Mouse (Mus musculus): ENCODE results near the gene Mettl1. TPM values are rescaled to one million over a fixed set of nuclear protein-coding genes. Genes with fewer than 3 reads are reported as not detected.

Mettl1 gene
- 20.2 TPM for total RNA-seq (2023)

GRCm38 (mm10) chr10:127041274-127041766, at the start of gene Mettl1, which contains the start of gene Eef1akmt3:
TSS of gene Mettl1 (plus strand) at chr10:127041414.
TSS of gene Eef1akmt3 (minus strand) at chr10:127041513.

GRCm38 (mm10) chr10:127000529-127000928, 40.7 kb upstream of the Mettl1 start, which contains the start of gene Avil:
TSS of gene Avil (plus strand) at chr10:127000709.

GRCm38 (mm10) chr10:127030336-127031296, 10.6 kb upstream of the Mettl1 start, which contains the start of gene Tsfm:
TSS of gene Tsfm (minus strand) at chr10:127030840.

GRCm38 (mm10) chr10:127047954-127048353, 6.7 kb downstream of the Mettl1 start, which contains the start of gene Cyp27b1:
TSS of gene Cyp27b1 (plus strand) at chr10:127048250.

GRCm38 (mm10) chr10:127059968-127060916, 19.0 kb downstream of the Mettl1 start, which contains the start of gene March9:
TSS of gene March9 (minus strand) at chr10:127060184.

GRCm38 (mm10) chr10:127063239-127063872, 22.1 kb downstream of the Mettl1 start, which contains the start of gene Cdk4:
TSS of gene Cdk4 (plus strand) at chr10:127063534.

GRCm38 (mm10) chr10:127070190-127071121, 29.2 kb downstream of the Mettl1 start, which contains the start of gene Tspan31:
TSS of gene Tspan31 (minus strand) at chr10:127070264.

GRCm38 (mm10) chr10:127075080-127075479, 33.9 kb downstream of the Mettl1 start, which contains the start of gene Agap2:
TSS of gene Agap2 (plus strand) at chr10:127075284.

Other genes starting within 250 kb of the Mettl1 start
- 6.3 TPM for gene Atp23, start 140.1 kb upstream of the Mettl1 start, total RNA-seq (2023)
- gene Ctdsp2, start 62.7 kb upstream of the Mettl1 start, total RNA-seq (2023): 101 TPM
- gene Avil, start 40.7 kb upstream of the Mettl1 start, total RNA-seq (2023): 1.7 TPM
- gene Tsfm, start 10.6 kb upstream of the Mettl1 start, total RNA-seq (2023): 23.1 TPM
- gene Eef1akmt3, start 99 bp downstream of the Mettl1 start, total RNA-seq (2023): not detected
- gene Cyp27b1, start 6.8 kb downstream of the Mettl1 start, total RNA-seq (2023): not detected
- 3.9 TPM for gene March9, start 18.8 kb downstream of the Mettl1 start, total RNA-seq (2023)
- 107 TPM for gene Cdk4, start 22.1 kb downstream of the Mettl1 start, total RNA-seq (2023)
- 7.9 TPM for gene Tspan31, start 28.9 kb downstream of the Mettl1 start, total RNA-seq (2023)
- gene Agap2, start 33.9 kb downstream of the Mettl1 start, total RNA-seq (2023): 146 TPM
- 87.9 TPM for gene Os9, start 79.7 kb downstream of the Mettl1 start, total RNA-seq (2023)
- 652 TPM for gene B4galnt1, start 123.8 kb downstream of the Mettl1 start, total RNA-seq (2023)
- 1.8 TPM for gene Slc26a10, start 139.2 kb downstream of the Mettl1 start, total RNA-seq (2023)
- gene Arhgef25, start 148.7 kb downstream of the Mettl1 start, total RNA-seq (2023): 2.2 TPM
- 65.3 TPM for gene Dtx3, start 154.3 kb downstream of the Mettl1 start, total RNA-seq (2023)
- gene Pip4k2c, start 170.2 kb downstream of the Mettl1 start, total RNA-seq (2023): 40.5 TPM
- 0.44 TPM for gene Kif5a, start 221.9 kb downstream of the Mettl1 start, total RNA-seq (2023)
- gene Dctn2, start 225.0 kb downstream of the Mettl1 start, total RNA-seq (2023): 104 TPM
- gene Mbd6, start 247.6 kb downstream of the Mettl1 start, total RNA-seq (2023): 106 TPM

Data from CD4-positive naive resting alpha-beta T cell, adult 57 days (primary cell).